Mouse (Mus musculus) stomach, embryonic 16.5 days (tissue): ENCODE data around the gene Rac1. TPM values are rescaled to one million over a fixed set of nuclear protein-coding genes. Genes with fewer than 3 reads are reported as not detected.

Experiments used
- ATAC-seq: fragments of 200-750 bp; cut with Nextera tagmentation; 2 replicates; pipeline ENCODE4 v1.8.0; 2017; ENCODE audit warnings: moderate number of reproducible peaks, moderate TSS enrichment; ENCODE audit not compliant: insufficient read depth, low FRiP score
- H3K27ac ChIP-seq: fragments of 300-500 bp; sonication (generic); 2 replicates; pipeline ENCODE4 v1.5.1; 2014; ENCODE audit warnings: low read length
- H3K27me3 ChIP-seq: fragments of 300-500 bp; sonication (generic); 2 replicates; pipeline ENCODE4 v1.6.1; 2014; ENCODE audit warnings: low read length, control low read depth, mixed read lengths; ENCODE audit not compliant: control insufficient read depth, insufficient read depth
- H3K36me3 ChIP-seq: fragments of 300-500 bp; sonication (generic); 2 replicates; pipeline ENCODE4 v1.6.1; 2014; ENCODE audit warnings: low read length; ENCODE audit not compliant: control insufficient read depth, insufficient read depth
- H3K4me1 ChIP-seq: fragments of 300-500 bp; sonication (generic); 2 replicates; pipeline ENCODE4 v1.6.1; 2014; ENCODE audit warnings: low read length, control low read depth, mixed read lengths; ENCODE audit not compliant: control insufficient read depth, insufficient read depth
- H3K4me2 ChIP-seq: fragments of 300-500 bp; sonication (generic); 2 replicates; pipeline ENCODE4 v1.6.1; 2014; ENCODE audit warnings: low read depth, low read length, mixed read lengths
- H3K4me3 ChIP-seq: fragments of 300-500 bp; sonication (generic); replicated peaks from 2 replicates; pipeline ENCODE4 v1.5.1; 2014; ENCODE audit warnings: mild to moderate bottlenecking, low read length
- H3K9ac ChIP-seq: fragments of 300-500 bp; sonication (generic); 2 replicates; pipeline ENCODE4 v1.6.1; 2014; ENCODE audit warnings: low read length
- H3K9me3 ChIP-seq: fragments of 300-500 bp; sonication (generic); replicated peaks from 2 replicates; pipeline ENCODE4 v1.6.1; 2016; ENCODE audit warnings: low read length, control low read depth; ENCODE audit not compliant: control insufficient read depth
- WGBS: fragments of 180-500 bp; shearing (Covaris S2); extraction: QIAGEN DNeasy Blood & Tissue Kit; methylation state at CpG from one replicate; pipeline ENCODE4 v1.1.7; 2014; 5-methylcytosine and 5-hydroxymethylcytosine counted together
- polyA plus RNA-seq: library from polyadenylated mRNA; unstranded; fragments of >200 nt; fragmentation: Nextera tagmentation; extraction: Ambion mirVana; gene quantifications from 2 replicates; pipeline ENCODE4 v1.2.1, GENCODE M21; 2015

Gene Rac1
- polyA plus RNA-seq, 1 experiment from 2014 or later = 223 TPM

GRCm38 (mm10) chr5:143475153-143475844 lies 52.5 kb downstream of the Rac1 start:
- no peak overlapping the region for H3K4me3 ChIP-seq
- no peak overlapping the region for H3K27ac ChIP-seq
- no peak overlapping the region for H3K9ac ChIP-seq
- H3K4me1 ChIP-seq = no peaks in the 10 kb centered on the region
- H3K9me3 ChIP-seq = no peaks in the 10 kb centered on the region
- 79% methylated on average over 20 of the region's 20 CpGs for WGBS
- ATAC-seq = no peak; the same call in 1 of the 2 replicates
- no peaks in the 10 kb centered on the region; the same call in 1 of the 2 replicates for H3K36me3 ChIP-seq
- no peak overlapping the region for H3K4me2 ChIP-seq
- H3K27me3 ChIP-seq = no peaks in the 10 kb centered on the region

DNA sequence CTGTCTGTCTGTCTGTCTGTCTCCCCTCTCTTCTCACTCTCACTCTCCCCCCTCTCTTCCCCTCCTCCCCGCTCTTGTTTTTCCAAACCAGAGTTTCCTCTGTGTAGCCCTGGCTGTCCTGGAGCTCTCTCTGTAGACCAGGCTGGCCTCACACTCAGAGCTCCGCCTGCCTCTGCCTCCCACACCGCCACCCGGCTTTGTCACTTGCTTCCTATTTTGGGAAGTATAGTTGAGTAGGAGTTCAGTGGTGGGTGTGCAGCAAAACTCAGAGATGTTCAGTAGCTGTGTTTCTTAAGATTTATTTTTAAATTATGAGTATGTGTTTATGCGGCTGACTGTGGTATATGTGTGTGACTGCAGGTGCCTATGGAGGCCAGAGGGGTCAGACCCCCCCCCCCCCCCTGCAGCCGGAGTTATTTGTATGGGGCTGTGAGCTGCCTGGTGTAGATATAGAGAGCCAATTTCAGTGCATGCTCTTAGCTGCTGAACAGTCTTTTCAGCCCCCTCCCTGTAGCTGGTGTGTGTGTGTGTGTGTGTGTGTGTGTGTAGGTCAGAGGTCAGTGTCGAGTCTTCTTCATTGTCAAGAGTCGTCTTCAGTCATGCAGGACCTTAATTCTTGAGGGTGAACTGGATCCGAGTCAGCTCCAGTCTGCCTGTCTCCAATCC lies 55.8 kb downstream of the Rac1 start:
- no peaks in the 10 kb centered on the region for H3K9me3 ChIP-seq
- H3K27me3 ChIP-seq = no peaks in the 10 kb centered on the region
- H3K9ac ChIP-seq = no peak overlapping the region
- WGBS = 79% methylated on average over 8 of the region's 9 CpGs
- H3K4me1 ChIP-seq = no peaks in the 10 kb centered on the region
- H3K4me2 ChIP-seq = no peak overlapping the region
- peaks cover 2% of the 10 kb centered on the region; the same call in 1 of the 2 replicates for H3K36me3 ChIP-seq
- H3K27ac ChIP-seq = no peak overlapping the region
- ATAC-seq = no peak
- H3K4me3 ChIP-seq = no peak overlapping the region

GRCm38 (mm10) chr5:143471165-143471546 lies 56.7 kb downstream of the Rac1 start:
- no peak for ATAC-seq
- Histone ChIP-seq H3K36me3 (peaks cover 2% of the 10 kb centered on the region; the same call in 1 of the 2 replicates), H3K4me2 (no peak overlapping the region), H3K27ac (peak overlapping the region; percentile 18; the same call in 1 of the 2 replicates), H3K4me1 (no peaks in the 10 kb centered on the region), H3K27me3 (no peaks in the 10 kb centered on the region), H3K4me3 (no peak overlapping the region), H3K9me3 (no peaks in the 10 kb centered on the region), H3K9ac (no peak overlapping the region)
- WGBS = 87% methylated on average over 3 of the region's 3 CpGs

- Histone ChIP-seq H3K27ac (peak overlapping the region; percentile 56; the same call in 1 of the 2 replicates), H3K9me3 (no peaks in the 10 kb centered on the region), H3K4me2 (no peak overlapping the region), H3K4me1 (peaks cover 3% of the 10 kb centered on the region; the same call in 1 of the 2 replicates), H3K4me3 (no peak overlapping the region), H3K9ac (no peak overlapping the region), H3K36me3 (peaks cover 2% of the 10 kb centered on the region; the same call in 1 of the 2 replicates), H3K27me3 (no peaks in the 10 kb centered on the region)
- peak; percentile 51; the same call in 1 of the 2 replicates for ATAC-seq
- 70% methylated on average over 15 of the region's 15 CpGs for WGBS
Measured at GRCm38 (mm10) chr5:143470421-143471164, 57.2 kb downstream of the Rac1 start.

- H3K4me2 ChIP-seq = no peak overlapping the region
- H3K4me3 ChIP-seq = no peak overlapping the region
- H3K27ac ChIP-seq = no peak overlapping the region
- ATAC-seq = no peak
- H3K4me1 ChIP-seq = peaks cover 7% of the 10 kb centered on the region
- no peaks in the 10 kb centered on the region for H3K9me3 ChIP-seq
- peaks cover 2% of the 10 kb centered on the region; the same call in 1 of the 2 replicates for H3K36me3 ChIP-seq
- no peaks in the 10 kb centered on the region for H3K27me3 ChIP-seq
- WGBS = 92% methylated on average over 8 of the region's 8 CpGs
- no peak overlapping the region for H3K9ac ChIP-seq
Measured at GRCm38 (mm10) chr5:143469628-143470027, 58.2 kb downstream of the Rac1 start.

DNA sequence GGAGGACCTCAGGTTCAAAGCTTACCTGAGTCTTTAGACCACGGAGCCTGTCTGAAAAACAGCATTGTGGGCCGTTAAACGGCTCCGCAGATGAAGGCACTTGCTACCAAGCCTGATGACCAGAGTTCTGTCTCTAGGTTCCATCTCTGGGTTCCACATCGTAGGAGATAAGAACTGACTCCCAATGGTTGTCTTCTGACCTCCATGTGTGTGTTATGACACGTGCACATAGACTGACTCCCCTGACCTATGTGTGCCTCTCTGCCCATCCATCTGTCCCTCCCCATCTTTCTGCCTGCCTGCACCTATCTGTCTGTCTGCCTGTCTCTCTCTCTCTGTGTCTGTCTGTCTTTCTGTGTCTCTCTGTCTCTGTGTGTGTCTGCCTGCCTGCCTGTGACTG lies 59.9 kb downstream of the Rac1 start:
- Histone ChIP-seq H3K27ac (no peak overlapping the region), H3K4me3 (no peak overlapping the region), H3K4me2 (no peak overlapping the region), H3K36me3 (peaks cover 2% of the 10 kb centered on the region; the same call in 1 of the 2 replicates), H3K9me3 (no peaks in the 10 kb centered on the region), H3K9ac (no peak overlapping the region), H3K4me1 (peaks cover 12% of the 10 kb centered on the region), H3K27me3 (no peaks in the 10 kb centered on the region)
- no peak for ATAC-seq
- WGBS = 85% methylated on average over 6 of the region's 6 CpGs

- H3K4me3 ChIP-seq = no peak overlapping the region
- no peak overlapping the region for H3K4me2 ChIP-seq
- H3K27ac ChIP-seq = no peak overlapping the region
- ATAC-seq = no peak
- H3K27me3 ChIP-seq = no peaks in the 10 kb centered on the region
- no peak overlapping the region for H3K9ac ChIP-seq
- H3K4me1 ChIP-seq = peaks cover 12% of the 10 kb centered on the region
- no peaks in the 10 kb centered on the region for H3K9me3 ChIP-seq
- H3K36me3 ChIP-seq = peaks cover 2% of the 10 kb centered on the region; the same call in 1 of the 2 replicates
- 89% methylated on average over 23 of the region's 23 CpGs for WGBS
Measured at GRCm38 (mm10) chr5:143466891-143467669, 60.8 kb downstream of the Rac1 start.

GRCm38 (mm10) chr5:143465156-143466085 lies 62.4 kb downstream of the Rac1 start:
- Histone ChIP-seq H3K36me3 (peaks cover 2% of the 10 kb centered on the region; the same call in 1 of the 2 replicates), H3K9me3 (no peaks in the 10 kb centered on the region), H3K27ac (no peak overlapping the region), H3K4me2 (peak overlapping the region; percentile 97), H3K4me1 (peaks cover 12% of the 10 kb centered on the region), H3K9ac (peak overlapping the region; percentile 80), H3K4me3 (peak overlapping the region; percentile 82), H3K27me3 (no peaks in the 10 kb centered on the region)
- WGBS = 32% methylated on average over 23 of the region's 23 CpGs
- no peak for ATAC-seq
